Mouse (Mus musculus) midbrain, postnatal 0 days (tissue): ENCODE results near the gene Abl2. TPM values are rescaled to one million over a fixed set of nuclear protein-coding genes. Genes with fewer than 3 reads are reported as not detected.

Experiments
- ATAC-seq: fragments of 200-750 bp; cut with Nextera tagmentation; 2 replicates; pipeline ENCODE4 v1.8.0; 2017; ENCODE audit warnings: moderate number of reproducible peaks, mild to moderate bottlenecking, moderate TSS enrichment, moderate library complexity; ENCODE audit not compliant: low FRiP score
- DNase-seq: peaks from one replicate; pipeline ENCODE4 v3.0.0-alpha.2; 2015; ENCODE audit warnings: low spot score
- H3K27ac ChIP-seq: fragments of 300-500 bp; sonication (generic); 2 replicates; pipeline ENCODE4 v1.5.1; 2014; ENCODE audit warnings: low read depth, mild to moderate bottlenecking, low read length, mixed read lengths
- H3K27me3 ChIP-seq: fragments of 300-500 bp; sonication (generic); 2 replicates; pipeline ENCODE4 v1.6.1; 2014; ENCODE audit warnings: low read length, control low read depth, mixed read lengths; ENCODE audit not compliant: insufficient read depth
- H3K36me3 ChIP-seq: fragments of 300-500 bp; sonication (generic); 2 replicates; pipeline ENCODE4 v1.6.1; 2014; ENCODE audit warnings: low read length, control low read depth, mixed read lengths; ENCODE audit not compliant: insufficient read depth
- H3K4me1 ChIP-seq: fragments of 300-500 bp; sonication (generic); 2 replicates; pipeline ENCODE4 v1.6.1; 2014; ENCODE audit warnings: mild to moderate bottlenecking, control low read depth, antibody characterized with exemption, low read length, mixed read lengths; ENCODE audit not compliant: insufficient read depth
- H3K4me2 ChIP-seq: fragments of 300-500 bp; sonication (generic); 2 replicates; pipeline ENCODE4 v1.6.1; 2014; ENCODE audit warnings: low read depth, mild to moderate bottlenecking, low read length, mixed read lengths; ENCODE audit not compliant: poor library complexity, severe bottlenecking
- H3K4me3 ChIP-seq: fragments of 300-500 bp; sonication (generic); 2 replicates; pipeline ENCODE4 v1.5.1; 2014; ENCODE audit warnings: low read depth, mild to moderate bottlenecking, low read length, moderate library complexity
- H3K9ac ChIP-seq: fragments of 300-500 bp; sonication (generic); replicated peaks from 2 replicates; pipeline ENCODE4 v1.6.1; 2014; ENCODE audit warnings: mild to moderate bottlenecking, low read length, moderate library complexity, mixed read lengths; ENCODE audit not compliant: poor library complexity, severe bottlenecking
- H3K9me3 ChIP-seq: fragments of 300-500 bp; sonication (generic); 2 replicates; pipeline ENCODE4 v1.6.1; 2016; ENCODE audit warnings: low read length, control low read depth
- CTCF ChIP-seq: IDR thresholded peaks from 2 replicates; pipeline ENCODE4 v1.5.1; 2016; ENCODE audit warnings: antibody characterized with exemption, mild to moderate bottlenecking
- WGBS: fragments of 180-500 bp; shearing (Covaris S2); extraction: QIAGEN DNeasy Blood & Tissue Kit; methylation state at CpG from one replicate; pipeline ENCODE4 v1.1.7; 2014; 5-methylcytosine and 5-hydroxymethylcytosine counted together
- polyA plus RNA-seq: library from polyadenylated mRNA; unstranded; fragments of >200 nt; fragmentation: Nextera tagmentation; extraction: Ambion mirVana; gene quantifications from 2 replicates; pipeline ENCODE4 v1.2.1, GENCODE M21; 2015
- total RNA-seq: library from RNA; depleted of rRNA; stranded (reverse); fragments of >200 nt; gene quantifications from 2 replicates; pipeline ENCODE4 v1.2.3, GENCODE M21; 2014

Gene Abl2
- total and polyA plus RNA-seq, 2 experiments from 2014 or later, result 4.7 to 25.9 TPM

- DNase-seq, result no peak
- Histone ChIP-seq H3K27ac (no peak overlapping the region), H3K9ac (no peak overlapping the region), H3K4me2 (0 out of 2 replicates have a peak overlapping the region, but pooled peaks have one; percentile 20), H3K4me3 (no peak overlapping the region), H3K36me3 (no peaks in the 10 kb centered on the region), H3K27me3 (no peaks in the 10 kb centered on the region), H3K4me1 (no peaks in the 10 kb centered on the region), H3K9me3 (no peaks in the 10 kb centered on the region)
- no peak for ATAC-seq
- no peak for TF ChIP-seq CTCF
- 57% methylated on average over 12 of the region's 12 CpGs for WGBS
Observed at GRCm38 (mm10) chr1:156543999-156544398, 14.6 kb upstream of the Abl2 start.

GRCm38 (mm10) chr1:156558950-156559640, 509 bp downstream of the Abl2 start:
- H3K27ac ChIP-seq, result peak overlapping the region; percentile 98
- TF ChIP-seq CTCF, result no peak
- H3K4me2 ChIP-seq, result peak overlapping the region; percentile 58
- DNase-seq (peak; percentile 59), ATAC-seq (peak; percentile 68)
- H3K36me3 ChIP-seq, result no peaks in the 10 kb centered on the region
- no peaks in the 10 kb centered on the region for H3K27me3 ChIP-seq
- WGBS, result under 1% methylated on average over 46 of the region's 66 CpGs
- peak overlapping the region; percentile 97 for H3K4me3 ChIP-seq
- H3K4me1 ChIP-seq, result peaks cover 4% of the 10 kb centered on the region; the same call in 1 of the 2 replicates
- peak overlapping the region; percentile 98 for H3K9ac ChIP-seq
- no peaks in the 10 kb centered on the region for H3K9me3 ChIP-seq

DNA sequence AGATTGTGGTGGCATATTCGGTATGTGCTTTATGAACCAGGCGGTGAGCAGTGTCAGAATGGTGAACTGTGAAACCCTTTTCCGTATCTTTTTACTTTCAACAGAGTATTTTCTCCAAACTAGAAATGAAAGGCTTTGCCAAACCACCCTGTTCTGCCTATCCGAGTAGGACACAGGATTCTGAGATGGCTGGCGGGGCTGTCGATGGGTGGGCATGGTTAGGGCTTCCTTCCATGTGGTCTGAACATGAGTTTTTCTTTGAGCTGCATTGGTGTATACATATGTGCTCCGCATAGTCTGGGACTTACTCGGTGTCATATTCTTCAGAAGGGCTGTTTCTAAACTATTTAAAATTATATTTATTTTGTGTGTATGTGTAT, 1.0 kb downstream of the Abl2 start:
- Histone ChIP-seq H3K27me3 (no peaks in the 10 kb centered on the region), H3K27ac (peak overlapping the region; percentile 98), H3K4me1 (peaks cover 4% of the 10 kb centered on the region; the same call in 1 of the 2 replicates), H3K9me3 (no peaks in the 10 kb centered on the region), H3K9ac (peak overlapping the region; percentile 98), H3K36me3 (no peaks in the 10 kb centered on the region), H3K4me2 (peak overlapping the region; percentile 58), H3K4me3 (peak overlapping the region; percentile 97)
- ATAC-seq (peak; percentile 39; the same call in 1 of the 2 replicates), DNase-seq (peak; percentile 44)
- WGBS, result 9% methylated on average over 8 of the region's 8 CpGs
- no peak for TF ChIP-seq CTCF

DNA sequence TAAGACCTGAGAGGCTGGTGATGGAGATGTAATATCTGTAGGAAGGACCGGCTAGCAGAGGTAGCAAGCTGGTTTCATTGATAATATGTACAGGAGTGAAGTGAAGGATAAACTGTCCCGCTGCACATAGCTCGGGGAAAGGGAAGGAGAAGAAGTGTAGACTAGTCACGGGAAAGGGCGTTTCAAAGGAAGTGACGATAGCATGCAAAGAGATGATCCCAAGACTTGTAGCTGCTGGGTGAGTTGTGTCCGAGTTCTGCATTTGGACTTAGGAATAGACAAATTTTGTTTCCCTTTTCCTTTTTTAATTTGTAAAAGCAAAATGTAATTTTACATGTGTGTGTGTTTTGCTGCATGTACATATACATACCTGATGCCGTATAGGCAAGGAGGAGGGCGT, 1.9 kb downstream of the Abl2 start:
- Histone ChIP-seq H3K9me3 (no peaks in the 10 kb centered on the region), H3K4me2 (peak overlapping the region; percentile 58), H3K36me3 (no peaks in the 10 kb centered on the region), H3K4me3 (peak overlapping the region; percentile 97), H3K4me1 (peaks cover 4% of the 10 kb centered on the region; the same call in 1 of the 2 replicates), H3K9ac (no peak overlapping the region), H3K27me3 (no peaks in the 10 kb centered on the region), H3K27ac (no peak overlapping the region)
- DNase-seq (no peak), ATAC-seq (no peak)
- 89% methylated on average over 9 of the region's 9 CpGs for WGBS
- no peak for TF ChIP-seq CTCF

DNA sequence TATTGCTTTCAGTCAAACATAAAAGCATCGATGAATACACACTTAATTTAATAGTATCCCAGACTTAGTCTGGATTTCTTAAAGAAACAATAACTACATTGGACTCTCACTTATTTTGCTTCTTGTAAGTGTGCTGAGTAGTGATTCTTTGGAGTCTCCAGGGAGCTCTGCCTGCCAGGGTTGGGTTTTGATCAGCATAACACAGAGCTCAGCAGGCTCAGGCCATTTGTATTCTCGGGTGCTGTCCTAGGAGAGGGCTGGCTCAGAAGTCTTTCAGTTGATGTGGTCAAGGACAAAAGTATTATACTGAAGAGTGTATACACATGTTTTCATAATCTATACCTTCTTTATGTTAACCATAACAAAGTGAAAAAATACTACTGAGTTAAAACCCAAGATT, 6.7 kb downstream of the Abl2 start:
- no peaks in the 10 kb centered on the region for H3K36me3 ChIP-seq
- peaks cover 2% of the 10 kb centered on the region; the same call in 1 of the 2 replicates for H3K4me1 ChIP-seq
- DNase-seq (no peak), ATAC-seq (no peak)
- H3K9me3 ChIP-seq, result no peaks in the 10 kb centered on the region
- no peak overlapping the region for H3K27ac ChIP-seq
- H3K27me3 ChIP-seq, result no peaks in the 10 kb centered on the region
- no peak overlapping the region for H3K9ac ChIP-seq
- TF ChIP-seq CTCF, result no peak
- H3K4me2 ChIP-seq, result no peak overlapping the region
- no peak overlapping the region for H3K4me3 ChIP-seq
- 45% methylated on average over 2 of the region's 2 CpGs for WGBS

DNA sequence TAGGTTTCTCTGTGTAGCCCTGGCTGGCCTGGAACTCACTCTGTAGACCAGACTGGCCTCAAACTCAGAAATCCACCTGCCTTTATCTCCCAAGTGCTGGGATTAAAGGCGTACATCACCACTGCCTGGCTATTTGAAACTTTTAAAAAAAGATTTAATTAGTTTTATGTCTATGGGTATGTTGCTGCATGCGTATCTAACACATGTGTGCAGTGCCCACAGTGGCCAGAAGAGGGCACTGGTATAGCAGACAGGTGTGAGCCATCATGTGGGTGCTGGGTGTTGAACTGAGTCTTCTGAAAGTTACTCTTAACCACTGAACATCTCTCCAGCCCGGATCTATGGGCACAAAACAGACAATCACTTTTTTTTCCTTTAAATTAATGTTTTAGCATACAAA, 7.5 kb downstream of the Abl2 start:
- H3K4me3 ChIP-seq, result no peak overlapping the region
- 97% methylated on average over 3 of the region's 3 CpGs for WGBS
- ATAC-seq, result no peak
- TF ChIP-seq CTCF, result peak; percentile 56
- no peak overlapping the region for H3K9ac ChIP-seq
- H3K36me3 ChIP-seq, result no peaks in the 10 kb centered on the region
- no peak overlapping the region for H3K27ac ChIP-seq
- no peak for DNase-seq
- no peaks in the 10 kb centered on the region for H3K27me3 ChIP-seq
- H3K9me3 ChIP-seq, result no peaks in the 10 kb centered on the region
- H3K4me1 ChIP-seq, result no peaks in the 10 kb centered on the region
- no peak overlapping the region for H3K4me2 ChIP-seq
